Mouse (Mus musculus): ENCODE data around the gene Serinc3. TPM values are rescaled to one million over a fixed set of nuclear protein-coding genes. Genes with fewer than 3 reads are reported as not detected.

Gene Serinc3
- total and polyA plus RNA-seq, 3 experiments, result 345 to 611 (median 467) TPM

DNA sequence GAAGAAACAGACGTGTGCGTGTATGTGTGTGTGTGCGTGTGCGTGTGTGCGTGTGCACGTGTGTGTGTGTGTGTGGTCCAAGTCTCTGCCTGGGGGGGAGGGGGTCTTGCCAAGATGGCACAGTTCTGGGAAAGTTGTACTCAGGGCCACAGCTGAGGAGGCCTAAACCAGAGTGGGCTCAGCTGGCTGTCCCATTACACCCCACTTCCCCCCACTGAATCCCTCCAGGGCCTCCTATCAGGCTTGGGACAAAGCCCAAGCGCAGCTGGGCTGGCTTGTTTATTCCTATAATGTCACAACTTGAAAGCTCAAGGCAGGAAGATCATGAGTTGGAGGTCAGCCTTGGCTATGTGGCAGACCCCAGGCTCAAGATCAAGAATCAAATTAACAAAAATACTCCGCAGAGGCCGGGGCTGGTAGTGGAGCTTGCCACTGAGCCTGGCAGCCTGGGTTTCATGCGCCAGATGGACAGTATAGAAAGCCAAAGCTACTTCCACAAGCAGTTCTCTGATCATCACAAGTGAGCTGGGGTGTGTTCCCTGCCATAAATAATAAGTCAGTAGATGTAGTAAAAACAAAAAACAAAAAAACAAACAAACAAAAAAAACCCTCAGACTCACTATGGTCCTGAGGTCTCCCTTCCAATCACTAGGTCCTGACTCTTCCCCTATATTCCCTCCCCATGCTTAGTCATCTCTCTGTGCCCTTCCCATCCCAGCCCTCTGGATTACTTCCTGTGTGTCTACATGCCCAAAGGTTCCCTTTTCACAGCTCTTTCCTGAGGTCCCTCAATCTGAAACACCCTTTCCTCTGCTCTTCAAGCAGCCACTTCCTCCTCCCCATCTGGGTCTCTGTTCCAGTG, 61.5 kb downstream of the Serinc3 start:
- in situ Hi-C loops (cut with MboI; ENCODE audit: low pct_ligation_motif_present, low pct_unique_long_range_greater_than_20kb, low sequenced_read_pairs) (no loop called here), dilution Hi-C loops (cut with MboI; ENCODE audit: extremely low pct_ligation_motif_present, extremely low pct_unique_long_range_greater_than_20kb, low sequenced_read_pairs) (no loop called here)
- Histone ChIP-seq H3K79me2 (replicated peaks; ENCODE audit: control insufficient read depth, extremely low read depth, insufficient read depth, poor library complexity, severe bottlenecking) (no peaks in the 10 kb centered on the region), H3K36me3 (replicated peaks in 1 of 2; ENCODE audit: control insufficient read depth in 1 of 2, insufficient read depth in 1 of 2, low read length in 1 of 2) (no peaks in the 10 kb centered on the region), H3K4me2 (ENCODE audit: insufficient read depth, low read depth, poor library complexity, severe bottlenecking) (no peak overlapping the region), H3K9ac (ENCODE audit: insufficient read depth, low read depth) (no peak overlapping the region), H3K27ac (ENCODE audit: insufficient read depth, low read depth) (no peak overlapping the region), H3K27me3 (replicated peaks) (peaks cover 16% of the 10 kb centered on the region), H3K9me3 (replicated peaks; ENCODE audit: low read length) (no peaks in the 10 kb centered on the region), H3K4me1 (ENCODE audit: control insufficient read depth in 1 of 2, insufficient read depth in 2 of 2) (peaks cover 9 to 17% of the 10 kb centered on the region in 2 experiments), H3K4me3 (replicated peaks in 1 of 3; ENCODE audit: low read depth in 2 of 3, low read length in 2 of 3, poor library complexity in 1 of 3) (no peak overlapping the region)
- DNase-seq (ENCODE audit: extremely low read depth), result no peak
- TF ChIP-seq MAFK (IDR thresholded peaks at IDR 0.05; ENCODE audit: insufficient replicate concordance, low read length), result no peak
- TF ChIP-seq PAX5 (IDR thresholded peaks at IDR 0.05; ENCODE audit: low read length), result no peak
- TF ChIP-seq SMC3 (IDR thresholded peaks at IDR 0.05; ENCODE audit: low read depth, low read length), result no peak
- TF ChIP-seq CTCF (conservative IDR thresholded peaks at IDR 0.05 in 1 of 2, IDR thresholded peaks at IDR 0.05 in 1 of 2; ENCODE audit: low read depth in 2 of 2, low read length in 2 of 2), result no peak
- TF ChIP-seq SIN3A (IDR thresholded peaks at IDR 0.05; ENCODE audit: low read length), result no peak
- TF ChIP-seq POLR2A (IDR thresholded peaks at IDR 0.05; ENCODE audit: low read depth, low read length), result no peak
- no peak for TF ChIP-seq USF2 (conservative IDR thresholded peaks at IDR 0.05; ENCODE audit: low read depth, low read length)
- TF ChIP-seq ZC3H11A (IDR thresholded peaks at IDR 0.05; ENCODE audit: low read depth, low read length), result no peak
- TF ChIP-seq JUND (conservative IDR thresholded peaks at IDR 0.05; ENCODE audit: low read depth, low read length), result no peak
- no peak for TF ChIP-seq EP300 (IDR thresholded peaks at IDR 0.05; ENCODE audit: low read length)
- no peak for TF ChIP-seq ZNF384 (IDR thresholded peaks at IDR 0.05; ENCODE audit: low read depth, low read length)
- no peak for TF ChIP-seq ELF1 (IDR thresholded peaks at IDR 0.05; ENCODE audit: low read depth, low read length)
- no peak for TF ChIP-seq NRF1 (IDR thresholded peaks at IDR 0.05; ENCODE audit: low read depth, low read length)
- TF ChIP-seq TCF12 (IDR thresholded peaks at IDR 0.05; ENCODE audit: low read depth, low read length), result no peak

GRCm38 (mm10) chr2:163580069-163580945, 64.6 kb downstream of the Serinc3 start:
- no peaks in the 10 kb centered on the region for H3K36me3 ChIP-seq (replicated peaks in 1 of 2; ENCODE audit: control insufficient read depth in 1 of 2, insufficient read depth in 1 of 2, low read length in 1 of 2)
- peaks cover 40% of the 10 kb centered on the region for H3K27me3 ChIP-seq (replicated peaks)
- H3K9ac ChIP-seq (ENCODE audit: insufficient read depth, low read depth), result no peak overlapping the region
- H3K4me3 ChIP-seq (replicated peaks in 1 of 3; ENCODE audit: low read depth in 2 of 3, low read length in 2 of 3, poor library complexity in 1 of 3), result no peak overlapping the region
- in situ Hi-C loops (cut with MboI; ENCODE audit: low pct_ligation_motif_present, low pct_unique_long_range_greater_than_20kb, low sequenced_read_pairs), result no loop called here
- H3K27ac ChIP-seq (ENCODE audit: insufficient read depth, low read depth), result no peak overlapping the region
- dilution Hi-C loops (cut with MboI; ENCODE audit: extremely low pct_ligation_motif_present, extremely low pct_unique_long_range_greater_than_20kb, low sequenced_read_pairs), result no loop called here
- H3K9me3 ChIP-seq (replicated peaks; ENCODE audit: low read length), result no peaks in the 10 kb centered on the region
- H3K4me1 ChIP-seq (ENCODE audit: control insufficient read depth in 1 of 2, insufficient read depth in 2 of 2), result peaks cover 0 to 3% of the 10 kb centered on the region in 2 experiments; a peak in 2 of 4 replicates
- H3K79me2 ChIP-seq (replicated peaks; ENCODE audit: control insufficient read depth, extremely low read depth, insufficient read depth, poor library complexity, severe bottlenecking), result no peaks in the 10 kb centered on the region
- H3K4me2 ChIP-seq (ENCODE audit: insufficient read depth, low read depth, poor library complexity, severe bottlenecking), result no peak overlapping the region
- DNase-seq (ENCODE audit: extremely low read depth), result no peak
- TF ChIP-seq CHD1 (IDR thresholded peaks at IDR 0.05; ENCODE audit: low read depth, low read length) (no peak), HCFC1 (IDR thresholded peaks at IDR 0.05; ENCODE audit: low read depth, low read length) (no peak), GABPA (IDR thresholded peaks at IDR 0.05; ENCODE audit: insufficient replicate concordance, low read depth, low read length) (no peak), USF1 (IDR thresholded peaks at IDR 0.05; ENCODE audit: low read depth, low read length) (no peak), ELF1 (IDR thresholded peaks at IDR 0.05; ENCODE audit: low read depth, low read length) (no peak), MAFK (IDR thresholded peaks at IDR 0.05; ENCODE audit: insufficient replicate concordance, low read length) (no peak), POLR2AphosphoS2 (IDR thresholded peaks at IDR 0.05; ENCODE audit: low read depth, low read length) (no peak), UBTF (IDR thresholded peaks at IDR 0.05; ENCODE audit: low read depth, low read length) (no peak), MAZ (IDR thresholded peaks at IDR 0.05; ENCODE audit: low read depth, low read length) (no peak), EP300 (IDR thresholded peaks at IDR 0.05; ENCODE audit: low read length) (no peak)

All from CH12.LX (cell line).